Mouse (Mus musculus) central nervous system, embryonic 11.5 days (tissue): ENCODE data around the gene Tnfrsf26. TPM values are rescaled to one million over a fixed set of nuclear protein-coding genes. Genes with fewer than 3 reads are reported as not detected.

ENCODE experiments used
- polyA plus RNA-seq: library from polyadenylated mRNA; depleted of rRNA; stranded (reverse); fragments of >200 nt; gene quantifications from 2 replicates; pipeline ENCODE4 v1.2.3, GENCODE M21; 2012; rRNA removed

Gene Tnfrsf26
- polyA plus RNA-seq: 0.25 and 0.45 TPM in 2 replicates

DNA sequence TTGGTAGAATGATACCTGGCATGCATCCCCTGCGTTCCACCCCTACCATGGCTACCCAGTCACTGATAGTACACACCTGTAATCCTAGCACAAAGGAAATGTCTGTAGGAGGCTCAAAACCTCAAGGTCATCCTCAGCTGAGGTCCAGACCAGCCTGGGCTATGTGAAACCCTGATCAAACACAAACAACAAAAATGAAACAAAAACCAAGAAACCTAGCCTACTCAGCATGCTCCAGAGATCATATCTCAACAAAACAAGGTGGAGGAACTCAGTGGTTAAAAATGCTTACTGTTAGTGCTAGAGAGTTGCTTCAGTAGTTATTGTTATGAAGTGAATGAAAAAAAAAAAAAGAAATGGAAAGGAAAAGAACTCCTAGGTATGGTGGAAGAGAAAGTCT is at the start of gene Tnfrsf26:
Tnfrsf26 (minus strand) TSS at position 183 of the 400 bp plus-strand sequence.

DNA sequence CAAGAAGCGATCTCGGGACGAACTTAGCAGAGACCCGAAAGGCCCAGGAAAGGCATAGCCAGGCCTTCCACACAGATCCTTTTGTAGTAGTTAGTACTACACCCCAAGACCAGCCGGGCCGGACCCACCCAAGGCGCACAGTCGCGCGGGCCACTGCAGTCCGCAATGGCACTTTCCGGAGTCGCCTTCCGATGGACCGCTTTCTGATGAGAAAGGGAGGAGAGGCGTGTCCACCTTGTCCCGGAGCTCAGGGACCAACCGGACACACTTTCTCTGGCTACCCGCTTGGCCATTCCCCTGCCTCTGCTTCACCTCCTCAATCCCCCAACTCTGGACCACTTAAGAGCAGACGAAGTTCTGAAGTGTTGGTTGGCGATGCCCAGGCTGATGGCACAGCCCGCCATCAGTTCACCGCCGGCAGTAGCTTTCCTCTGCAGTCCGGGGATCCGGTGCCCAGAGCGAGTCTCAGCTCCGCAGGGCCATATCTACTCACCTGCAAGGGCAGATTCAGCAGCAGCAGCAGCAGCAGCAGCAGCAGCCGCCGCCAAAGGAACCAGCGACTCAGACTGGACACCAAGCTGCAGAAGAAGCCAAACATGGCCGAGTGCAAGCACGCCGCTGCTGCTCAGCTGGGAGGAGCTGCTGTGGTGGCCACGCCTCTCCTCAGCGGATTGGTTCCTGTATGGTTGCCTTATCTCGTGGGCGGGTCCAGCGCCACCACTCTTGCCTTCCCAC is 20.7 kb upstream of the Tnfrsf26 start, which contains the start of gene Tnfrsf22:
Tnfrsf22 (minus strand) TSS at position 628 of the 735 bp plus-strand sequence.

DNA sequence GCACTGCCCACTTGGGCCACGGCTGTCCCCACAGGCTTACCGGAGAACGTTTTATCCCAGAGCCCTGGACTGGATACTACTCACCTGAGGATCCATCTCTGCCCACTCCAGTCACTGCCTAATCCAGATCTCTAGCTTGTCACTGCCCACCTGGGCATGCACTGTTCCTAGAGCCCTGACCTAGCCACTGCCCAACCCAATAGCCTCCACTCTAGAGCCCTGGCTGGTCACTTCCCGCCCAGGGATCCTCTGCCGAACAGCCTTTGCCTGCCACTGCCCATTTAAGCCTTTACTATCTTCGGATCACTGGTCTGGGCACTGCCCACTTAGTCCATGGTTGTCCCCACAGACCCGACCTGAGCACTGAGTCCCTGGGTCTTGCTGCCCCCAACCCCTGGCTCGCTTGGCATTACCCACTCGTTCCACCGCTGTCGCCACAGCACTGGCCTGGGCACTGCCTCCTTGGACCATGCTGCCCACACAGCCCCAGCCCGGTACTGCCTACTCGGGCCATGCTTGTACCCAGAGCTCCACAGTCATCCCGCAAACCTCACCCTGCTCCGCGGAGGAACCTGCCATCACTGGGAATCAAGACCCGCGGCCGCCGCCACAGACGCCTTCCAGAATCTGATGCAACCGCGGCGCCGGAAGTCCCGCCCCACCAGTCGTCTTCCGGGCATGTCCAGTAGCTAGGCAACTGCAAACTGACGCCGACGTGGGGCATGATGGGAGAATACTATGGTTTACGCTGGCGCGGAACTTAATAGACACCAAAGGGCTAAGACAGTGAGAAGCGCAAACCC is 28.9 kb downstream of the Tnfrsf26 start, which contains the start of gene Cars:
Cars (minus strand) TSS at position 663 of the 803 bp plus-strand sequence.

Other genes starting within 250 kb of the Tnfrsf26 start
- gene Cdkn1c, start 167.7 kb downstream of the Tnfrsf26 start, polyA plus RNA-seq: 709 and 1,420 TPM in 2 replicates
- 0.35 and 1.0 TPM in 2 replicates for gene Slc22a18, start 155.0 kb downstream of the Tnfrsf26 start, polyA plus RNA-seq
- gene Phlda2, start 125.6 kb downstream of the Tnfrsf26 start, polyA plus RNA-seq: 3.2 and 4.5 TPM in 2 replicates
- gene Nap1l4, start 79.6 kb downstream of the Tnfrsf26 start, polyA plus RNA-seq: 299 and 377 TPM in 2 replicates
- 52.8 and 75.2 TPM in 2 replicates for gene Cars, start 28.6 kb downstream of the Tnfrsf26 start, polyA plus RNA-seq
- gene Tnfrsf22, start 20.9 kb upstream of the Tnfrsf26 start, polyA plus RNA-seq: 6.9 and 13.3 TPM in 2 replicates
- gene Tnfrsf23, start 57.1 kb upstream of the Tnfrsf26 start, polyA plus RNA-seq: 0.31 and 0.61 TPM in 2 replicates
- 14.6 and 27.2 TPM in 2 replicates for gene Osbpl5, start 128.3 kb upstream of the Tnfrsf26 start, polyA plus RNA-seq
- not detected in 2 replicates for gene Mrgprg, start 138.3 kb upstream of the Tnfrsf26 start, polyA plus RNA-seq
- 2.2 and 2.8 TPM in 2 replicates for gene Mrgpre, start 155.8 kb upstream of the Tnfrsf26 start, polyA plus RNA-seq
- gene Nadsyn1, start 194.1 kb upstream of the Tnfrsf26 start, polyA plus RNA-seq: 13.7 and 14.9 TPM in 2 replicates
- 65.9 and 83.1 TPM in 2 replicates for gene Dhcr7, start 194.4 kb upstream of the Tnfrsf26 start, polyA plus RNA-seq
- gene Gm498, start 238.1 kb upstream of the Tnfrsf26 start, polyA plus RNA-seq: not detected in 2 replicates